Mouse (Mus musculus) bone marrow macrophage, adult 2 months (primary cell): ENCODE measurements at regions not wholly inside any gene's neighbourhood (a gene's known extent, or its start where the extent isn't known, plus 50 kb on each side); places are given as distances from the start of the nearest gene placed in this dataset.

Experiments used
- CTCF ChIP-seq: IDR thresholded peaks from 2 replicates; pipeline ENCODE4 v1.5.1; 2012; ENCODE audit warnings: low read depth, mild to moderate bottlenecking, low read length, moderate library complexity
- POLR2A ChIP-seq: IDR thresholded peaks from 2 replicates; pipeline ENCODE4 v1.6.1; 2012; ENCODE audit warnings: mild to moderate bottlenecking, low read depth, low read length, borderline replicate concordance

GRCm38 (mm10) chr13:35517692-35518091 lies 141.9 kb upstream of the Cdyl start:
- TF ChIP-seq CTCF (no peak), POLR2A (no peak)
